Mouse (Mus musculus) cerebellum, postnatal 4 days (tissue): ENCODE measurements at regions not wholly inside any gene's neighbourhood (a gene's known extent, or its start where the extent isn't known, plus 50 kb on each side); places are given as distances from the start of the nearest gene placed in this dataset.

Experiments
- DNase-seq, 2 experiments: peaks; one replicate each; pipeline ENCODE4 v3.0.0; 2022; ENCODE audit warnings: low spot score in 2 of 2, mixed read lengths in 1 of 2

GRCm38 (mm10) chr13:53805872-53806271 is 249.6 kb downstream of the Drd1 start:
- no peak for DNase-seq

- DNase-seq: no peak
Observed at GRCm38 (mm10) chr13:53800978-53801377, 254.5 kb downstream of the Drd1 start.

DNA sequence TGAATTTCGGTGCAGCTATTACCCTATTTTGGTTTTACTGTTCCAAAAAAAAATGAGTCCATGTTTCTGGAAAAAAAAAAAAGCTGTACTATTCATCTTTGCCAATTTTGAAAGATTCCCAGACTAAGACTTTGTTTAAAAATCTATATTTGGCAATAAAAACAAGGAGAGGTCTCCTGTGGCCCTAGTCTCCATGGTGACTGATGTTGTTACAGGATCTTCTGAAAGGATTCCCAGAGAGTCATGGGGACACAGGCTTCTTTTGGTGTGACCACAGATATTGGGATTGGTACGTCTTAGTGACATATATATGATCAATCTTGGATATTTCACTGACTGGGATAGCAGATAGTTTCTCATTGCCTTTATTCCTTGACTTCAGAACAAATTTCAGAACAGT is 266.7 kb downstream of the Drd1 start:
- DNase-seq: no peak

DNA sequence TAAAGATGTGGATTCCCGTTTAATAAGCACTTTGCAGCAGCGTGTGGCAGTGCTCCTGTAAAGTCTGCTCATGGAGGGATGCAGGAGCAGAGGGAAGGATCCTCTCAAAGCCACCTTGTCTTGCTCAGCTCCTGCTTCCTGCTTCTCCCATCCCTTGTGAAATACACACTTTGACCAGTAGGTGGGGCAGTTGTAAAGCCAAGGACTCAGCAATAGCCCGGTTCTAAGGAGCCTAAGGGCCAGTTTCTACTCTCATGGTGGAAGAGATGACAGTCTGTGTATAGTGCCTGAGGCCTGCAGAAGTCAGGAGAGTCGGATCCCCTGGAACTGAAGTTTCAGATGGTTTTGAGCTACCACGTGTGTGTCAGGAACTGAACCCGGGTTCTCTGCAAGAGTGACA is 272.0 kb downstream of the Drd1 start:
- DNase-seq: peak; percentile 67 to 89

DNA sequence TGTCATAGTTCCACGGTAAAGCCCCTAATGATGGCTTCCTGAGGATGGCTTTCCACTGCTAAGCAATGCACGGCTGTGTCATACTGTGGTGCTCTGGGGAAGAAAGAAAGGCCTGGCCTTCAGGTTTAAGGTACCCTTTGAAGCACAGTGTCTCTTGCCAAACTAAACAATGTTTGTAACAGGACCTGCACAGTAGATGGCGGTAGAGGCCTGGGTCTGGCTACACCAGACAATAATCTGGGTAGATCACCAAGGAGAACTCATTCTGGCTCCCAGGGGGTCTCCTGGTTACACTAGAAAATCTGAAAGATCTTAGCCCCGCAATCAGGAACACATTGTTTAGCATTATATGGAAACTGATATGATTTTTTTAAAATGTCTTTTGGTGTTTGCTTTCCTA is 276.4 kb downstream of the Drd1 start:
- DNase-seq: peak; percentile 43 to 62

DNA sequence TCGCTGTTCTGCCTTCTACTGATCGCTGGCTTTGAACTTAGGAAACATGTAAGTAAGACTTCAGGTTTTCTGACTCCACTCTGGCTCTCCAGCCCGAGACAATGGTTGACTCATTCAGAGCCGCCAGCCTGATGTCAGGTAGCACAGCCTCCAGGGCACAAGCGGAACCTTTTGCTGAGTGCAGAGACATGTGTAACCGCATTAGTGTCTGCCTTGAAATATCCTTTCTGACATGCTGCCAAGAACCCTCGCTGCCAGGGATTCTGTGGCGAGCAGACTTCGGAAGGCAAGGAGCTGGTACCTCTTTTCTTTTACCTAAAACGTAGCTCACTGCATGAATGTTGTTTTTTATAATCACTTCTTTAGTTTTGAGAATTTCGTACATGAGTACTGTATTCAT is 279.1 kb downstream of the Drd1 start:
- peak in 1 of 2 experiments; percentile 5 for DNase-seq

GRCm38 (mm10) chr13:53775687-53776086 is 279.8 kb downstream of the Drd1 start:
- DNase-seq: peak in 1 of 2 experiments; percentile 50

DNA sequence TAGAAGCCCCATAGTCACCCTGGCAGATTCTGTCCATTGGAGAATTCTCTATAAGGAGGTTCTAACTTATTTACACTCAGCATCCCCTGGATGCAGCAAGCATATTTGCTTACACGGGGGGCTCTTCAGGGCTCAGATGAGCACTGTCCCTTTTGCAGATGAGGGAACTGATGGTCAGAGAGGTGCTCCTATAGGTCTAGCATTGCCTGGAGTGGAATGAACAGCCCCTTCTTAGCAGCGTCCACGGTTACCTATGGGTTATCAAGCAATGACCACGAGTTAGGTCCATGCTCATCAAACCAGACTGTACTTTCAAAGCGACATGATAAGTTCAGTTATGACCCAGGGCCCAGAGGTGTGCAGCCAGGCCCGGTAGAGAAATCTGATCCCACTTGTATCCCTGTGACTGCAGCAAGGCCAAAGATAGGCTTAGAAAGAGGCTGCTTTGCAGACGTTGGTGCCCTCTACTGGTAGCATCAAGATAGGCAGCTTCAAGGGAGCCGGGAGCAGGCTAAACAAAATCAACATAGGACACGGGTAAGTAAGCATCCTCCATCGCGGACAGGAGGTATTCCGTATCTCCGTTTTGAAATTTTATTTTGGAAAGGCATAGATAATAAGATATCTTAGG is 290.8 kb downstream of the Drd1 start:
- peak; percentile 44 to 76 for DNase-seq

DNA sequence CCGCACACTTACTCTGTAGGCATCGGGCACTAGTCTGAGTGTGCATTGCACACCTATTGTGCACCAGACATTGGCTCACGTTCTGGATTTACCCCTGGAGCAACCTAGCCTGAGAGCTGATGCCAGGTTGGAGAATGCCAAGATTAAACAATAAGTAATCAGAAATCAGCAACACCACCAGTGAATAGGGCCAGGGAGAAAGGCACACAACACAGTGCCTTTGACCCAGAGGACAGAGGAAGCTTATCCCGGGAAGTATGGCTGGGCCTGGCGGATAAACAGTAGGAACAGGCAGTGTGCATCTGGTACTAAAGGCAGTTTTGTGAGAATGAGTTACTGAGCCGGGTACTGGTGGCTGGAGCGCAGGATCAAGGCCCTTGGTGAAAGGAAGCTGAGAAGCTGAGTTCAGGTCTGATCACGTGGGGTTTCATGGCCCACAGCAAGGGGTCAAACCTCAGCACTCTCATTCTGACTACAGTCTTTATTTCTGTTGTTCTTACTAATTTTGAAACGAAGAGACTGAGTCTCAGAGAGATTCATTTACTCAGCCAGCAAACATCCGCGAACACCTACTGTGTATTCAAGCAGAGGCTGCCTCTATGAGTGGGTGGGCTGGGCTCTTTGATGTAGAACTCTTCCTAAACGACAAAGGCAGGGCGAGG is 284.8 kb upstream of the Msx2 start:
- DNase-seq: no peak

DNA sequence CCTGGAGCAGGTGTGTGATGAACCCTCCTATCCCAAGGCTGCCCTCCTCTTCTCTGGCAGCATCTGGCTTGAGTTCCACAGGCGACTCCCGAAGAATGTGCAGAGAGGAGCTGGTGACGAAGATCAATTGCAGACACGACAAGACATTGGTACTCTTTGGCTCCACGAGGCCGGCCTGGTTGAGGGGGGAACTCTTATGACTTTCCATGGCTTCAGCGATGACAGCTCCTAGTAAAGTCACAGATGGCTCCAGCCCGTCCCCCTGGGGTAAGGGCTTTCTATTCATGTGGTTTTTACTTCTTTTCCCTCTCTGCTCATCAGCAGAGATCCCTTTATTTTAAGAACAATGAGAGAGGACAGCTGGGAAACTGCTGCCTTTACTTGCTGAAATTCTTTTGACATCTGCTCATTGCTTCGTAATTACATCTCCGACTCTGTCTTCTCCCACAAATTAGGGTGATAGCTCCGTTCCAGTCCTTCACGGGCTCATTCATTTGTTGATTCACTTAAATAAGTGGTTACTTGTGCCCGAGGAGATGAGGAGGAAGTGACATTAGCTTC is 284.2 kb upstream of the Msx2 start:
- no peak for DNase-seq

DNA sequence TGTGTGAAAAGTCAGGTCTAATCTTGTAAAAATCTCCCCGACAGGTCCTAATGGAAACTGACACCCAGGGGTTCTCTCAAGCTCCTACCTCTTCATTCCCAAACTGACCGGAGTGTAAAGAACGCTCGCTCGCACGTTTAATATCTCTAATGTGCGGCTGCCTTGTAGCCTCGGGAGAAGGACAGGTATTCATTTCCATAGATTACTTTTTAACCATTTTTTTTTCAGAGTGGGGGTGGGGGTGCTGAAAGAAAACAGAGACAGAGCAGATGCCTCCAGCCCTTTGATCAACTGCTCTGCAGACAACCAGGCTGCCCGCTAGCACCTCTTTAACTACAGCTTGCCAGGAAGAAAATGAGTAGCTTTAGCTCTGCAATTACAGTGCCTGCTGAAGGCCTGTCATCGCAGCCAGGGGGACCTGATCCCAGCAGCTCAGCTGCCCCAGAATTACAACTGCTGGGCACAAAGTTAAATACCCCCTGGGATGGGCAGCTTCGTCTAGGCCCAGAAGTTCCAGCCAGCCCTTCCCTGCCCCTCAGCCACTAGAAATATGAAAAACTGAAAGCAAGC is 282.3 kb upstream of the Msx2 start:
- no peak for DNase-seq

GRCm38 (mm10) chr13:53753049-53753448 is 280.2 kb upstream of the Msx2 start:
- no peak for DNase-seq

DNA sequence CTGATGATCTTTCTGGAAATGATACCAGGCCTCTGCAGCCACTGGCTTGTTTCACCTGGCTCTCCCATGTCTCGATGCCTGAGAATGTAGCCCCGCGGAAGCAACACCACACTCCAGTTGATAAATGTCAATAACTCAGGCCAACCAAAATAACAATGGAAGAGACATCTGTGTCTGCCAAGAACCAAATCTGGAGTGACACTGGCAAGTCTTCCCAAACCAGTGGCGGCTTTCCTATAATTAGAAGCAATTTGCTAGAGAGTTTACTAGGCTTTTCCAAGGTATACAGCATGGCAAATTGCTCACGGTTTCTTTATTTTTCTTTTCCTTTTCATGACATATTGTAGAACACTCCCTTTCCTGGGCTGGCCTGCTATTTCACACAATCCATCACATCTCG is 268.1 kb upstream of the Msx2 start:
- no peak for DNase-seq

GRCm38 (mm10) chr13:53739127-53739526 is 266.3 kb upstream of the Msx2 start:
- DNase-seq: no peak

GRCm38 (mm10) chr13:53734944-53735343 is 262.1 kb upstream of the Msx2 start:
- peak in 1 of 2 experiments; percentile 42 for DNase-seq

- DNase-seq: no peak
Observed at GRCm38 (mm10) chr13:53730259-53730902, 257.5 kb upstream of the Msx2 start.

GRCm38 (mm10) chr13:53729848-53730247 is 257.0 kb upstream of the Msx2 start:
- no peak for DNase-seq

DNA sequence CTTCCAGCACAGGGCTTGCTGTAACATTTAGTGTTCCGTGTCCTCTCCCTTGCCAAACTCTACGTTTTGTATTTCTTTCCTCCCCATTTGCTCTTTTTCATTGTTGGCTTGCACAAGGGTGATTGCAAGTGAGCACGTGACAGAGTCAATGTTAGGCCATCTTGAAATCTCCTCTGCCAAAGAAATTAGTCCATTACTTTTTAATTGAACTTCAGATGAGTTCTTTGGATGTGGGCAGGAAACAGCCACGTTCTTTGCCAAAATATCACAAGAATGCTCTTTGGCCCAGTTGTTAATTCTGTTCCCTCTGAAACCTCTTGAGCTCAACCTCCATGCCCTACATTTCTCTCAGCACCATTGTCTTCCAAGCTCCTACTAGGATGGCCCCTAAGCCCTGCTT is 253.2 kb upstream of the Msx2 start:
- DNase-seq: no peak

DNA sequence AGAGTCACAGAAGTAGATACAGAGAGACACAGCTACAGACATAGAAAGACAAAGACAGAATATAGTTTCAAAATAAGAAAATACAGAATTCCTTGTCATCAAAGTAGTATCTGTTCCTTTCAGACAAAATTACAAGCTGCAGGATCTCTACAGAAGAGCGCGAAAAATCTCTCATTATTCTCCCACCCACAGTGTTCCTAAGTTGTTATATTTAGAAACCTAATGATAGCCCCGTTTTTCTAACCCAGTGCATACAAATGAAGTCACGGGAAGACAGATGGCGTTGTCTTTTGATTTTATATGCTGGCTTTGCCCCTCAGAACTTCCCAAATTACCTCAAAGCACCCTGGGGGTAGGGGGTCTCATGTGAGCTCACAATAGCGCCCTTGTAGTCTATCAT is 250.0 kb upstream of the Msx2 start:
- DNase-seq: no peak

DNA sequence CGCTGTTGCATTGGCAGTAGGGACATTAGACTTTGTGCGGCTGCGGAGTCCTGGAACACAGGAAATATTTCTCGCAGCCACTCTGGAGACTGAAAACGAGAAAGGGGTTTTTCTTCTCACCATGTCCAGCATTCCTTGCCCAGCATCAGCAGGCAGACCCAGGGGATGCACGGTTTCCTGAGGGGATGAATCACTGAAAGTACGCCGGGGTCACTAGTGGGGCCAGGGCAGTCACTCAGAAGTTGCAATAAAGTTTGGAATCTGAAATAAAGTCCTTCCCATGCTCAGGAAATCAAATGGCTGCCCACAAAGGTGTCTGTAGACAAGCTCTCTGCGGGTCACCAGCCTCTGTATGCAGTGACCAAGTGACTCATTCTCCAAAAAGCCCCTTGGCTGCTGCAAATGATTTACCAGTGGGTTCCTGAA is 248.2 kb upstream of the Msx2 start:
- no peak for DNase-seq

- no peak for DNase-seq
Observed at GRCm38 (mm10) chr13:53717582-53717981, 244.7 kb upstream of the Msx2 start.

- DNase-seq: peak in 1 of 2 experiments; percentile 51
Observed at GRCm38 (mm10) chr13:53717086-53717485, 244.2 kb upstream of the Msx2 start.
